Mouse (Mus musculus): ENCODE data around the gene Gm2431.

Gm2431 gene

DNA sequence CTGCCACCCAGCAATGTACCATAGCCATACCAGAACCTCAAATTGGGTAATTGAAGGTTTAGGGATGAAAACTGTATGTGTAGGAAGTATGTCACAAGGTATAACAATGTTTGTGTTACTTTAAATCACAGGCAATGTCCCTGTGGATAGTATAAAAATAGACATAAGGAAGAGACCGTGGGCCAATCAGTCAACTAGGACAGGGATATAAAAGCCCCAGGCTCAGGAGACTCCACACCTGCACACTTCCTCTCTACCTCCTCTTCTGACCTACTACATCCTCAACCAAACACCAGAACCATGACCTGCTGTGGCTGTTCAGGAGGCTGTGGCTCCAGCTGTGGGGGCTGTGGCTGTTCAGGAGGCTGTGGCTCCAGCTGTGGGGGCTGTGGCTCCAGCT is 46.6 kb downstream of the Gm2431 start, which contains the start of gene Gm7579:
TSS of gene Gm7579 (plus strand) at position 301 of the 400 bp plus-strand sequence.
- DNase-seq (ENCODE audit: low read depth) = no peak
